21 mouse cellular contexts compared by ENCODE assay signal in the genomic region with DNA sequence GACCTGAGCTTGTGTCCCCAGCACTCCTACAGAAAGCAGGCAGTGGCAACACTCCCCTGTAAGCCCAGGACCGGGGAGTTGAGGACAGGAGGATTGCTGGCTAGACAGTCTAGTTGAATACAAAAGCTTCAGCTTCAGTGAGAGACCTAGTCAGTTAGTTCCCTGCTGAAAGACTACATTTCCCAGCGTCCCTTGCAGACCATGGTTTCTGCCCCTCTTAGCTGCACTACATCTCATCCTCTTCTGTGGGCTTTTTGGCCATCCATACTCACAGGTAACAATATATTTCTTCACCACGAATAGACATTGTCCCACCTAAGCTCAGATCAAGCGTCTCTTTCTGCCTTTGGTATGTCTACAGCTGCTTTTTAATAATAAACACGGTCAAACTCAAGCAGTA. TPM values are rescaled to one million over a fixed set of nuclear protein-coding genes. Genes with fewer than 3 reads are reported as not detected.
"Had no signal": no experiment of that assay in that cellular context is flagged by ENCODE, and none has a peak within 500 bp of the region (broad histone marks: within the 10 kb centered on the region; RNA-seq: fewer than 3 reads in every experiment).

No protein-coding gene starts in this region.

- H3K9me3 ChIP-seq: liver, embryonic 15.5 days; lung, embryonic 15.5 days; midbrain, embryonic 15.5 days; neural tube, embryonic 12.5 days had no signal

- H3K4me2 ChIP-seq: liver, embryonic 15.5 days; lung, embryonic 15.5 days; midbrain, embryonic 11.5 days; midbrain, embryonic 13.5 days; midbrain, embryonic 15.5 days; neural tube, embryonic 12.5 days had no signal

- H3K36me3 ChIP-seq: liver, embryonic 15.5 days; lung, embryonic 15.5 days; midbrain, embryonic 15.5 days; neural tube, embryonic 12.5 days had no signal

- DNase-seq: liver, postnatal 0 days; lung, adult 2 months; lung, postnatal 14 days; lung, postnatal 36 days; right cerebral cortex, postnatal 25 days; right cerebral cortex, postnatal 4 days; thymus, adult 18-20 months; thymus, postnatal 14 days; thymus, postnatal 36 days had no signal

- ATAC-seq: liver, postnatal 0 days; lung, postnatal 0 days; midbrain, embryonic 13.5 days; midbrain, embryonic 15.5 days had no signal

- H3K4me3 ChIP-seq: liver, embryonic 15.5 days; lung, embryonic 15.5 days; megakaryocyte, embryonic 14.5 days; midbrain, embryonic 13.5 days; midbrain, embryonic 15.5 days; neural tube, embryonic 12.5 days had no signal

- H3K9ac ChIP-seq: liver, embryonic 15.5 days; liver, postnatal 0 days; lung, embryonic 15.5 days; midbrain, embryonic 13.5 days; midbrain, embryonic 15.5 days; neural tube, embryonic 12.5 days had no signal

- H3K27ac ChIP-seq: liver, embryonic 15.5 days; macrophage; midbrain, embryonic 13.5 days; midbrain, embryonic 15.5 days; neural tube, embryonic 12.5 days had no signal

- H3K4me1 ChIP-seq: liver, embryonic 15.5 days; midbrain, embryonic 13.5 days; midbrain, embryonic 15.5 days; neural tube, embryonic 12.5 days had no signal

- H3K27me3 ChIP-seq: liver, embryonic 15.5 days; lung, embryonic 15.5 days; midbrain, embryonic 13.5 days; midbrain, embryonic 15.5 days; neural tube, embryonic 12.5 days had no signal

RNA-seq across cellular contexts. Expression of gene A4galt, which starts 30.8 kb away (rescaled TPM):
- total RNA-seq: megakaryocyte progenitor cell, adult 5-6 weeks; monocyte, adult 5-6 weeks; neutrophil, adult 5-6 weeks had no signal
